Mouse (Mus musculus): Measurements from ENCODE around the gene Mrps24. TPM values are rescaled to one million over a fixed set of nuclear protein-coding genes. Genes with fewer than 3 reads are reported as not detected.
A peak's percentile ranks its signal among the peaks of the same experiment; 100 is the strongest.

Gene Mrps24
- total and polyA plus RNA-seq, 3 experiments, result 73.8 to 107 (median 90.8) TPM

DNA sequence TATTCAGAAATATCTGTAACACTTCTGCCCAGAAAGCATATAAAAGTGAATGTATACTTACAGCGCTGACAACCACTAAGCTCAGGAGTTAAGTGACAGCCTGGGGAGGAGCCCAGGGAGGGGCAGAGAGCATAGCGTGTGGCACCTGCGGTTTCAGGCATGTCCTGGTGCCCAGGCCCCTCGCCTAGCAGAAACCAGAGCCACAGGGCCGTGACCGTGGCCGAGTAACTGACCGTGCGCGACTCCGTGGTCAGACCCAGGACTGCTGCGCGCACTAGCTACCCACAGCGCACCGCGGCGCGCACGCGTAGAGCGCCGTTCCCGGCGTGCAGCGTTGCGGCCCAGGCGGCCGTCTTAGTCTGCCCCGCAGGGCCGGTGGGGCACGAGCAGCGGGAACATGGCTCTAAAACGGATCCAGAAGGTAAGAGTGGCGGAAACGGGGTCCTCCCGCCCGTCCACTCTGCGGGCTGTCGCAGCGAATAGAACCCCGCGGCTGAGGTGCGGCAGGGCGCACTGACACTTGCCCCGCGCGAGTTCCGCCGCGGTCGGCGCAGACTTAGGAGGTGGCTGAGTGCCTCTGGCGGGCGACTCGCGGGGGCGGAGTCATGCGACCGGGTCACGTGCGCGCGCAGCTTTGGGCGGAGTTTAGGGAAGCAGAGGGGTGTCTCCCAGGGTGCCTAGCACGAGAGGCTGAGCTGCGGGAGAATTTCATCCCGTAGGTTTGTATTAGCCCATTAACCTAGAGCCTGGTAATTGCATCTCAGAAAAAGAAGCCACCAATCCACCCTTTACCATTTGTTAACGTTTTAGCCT, 46.5 kb upstream of the Mrps24 start, which contains the start of gene Urgcp (continued):
- TF ChIP-seq PAX5 (IDR thresholded peaks at IDR 0.05; ENCODE audit: low read length), result no peak
- TF ChIP-seq EP300 (IDR thresholded peaks at IDR 0.05; ENCODE audit: low read length), result 0 out of 2 replicates have a peak, but pooled peaks have one; percentile 9
- TF ChIP-seq USF1 (IDR thresholded peaks at IDR 0.05; ENCODE audit: low read depth, low read length), result peak; percentile 90
- no peak; the same call in 1 of the 2 replicates for TF ChIP-seq IRF4 (IDR thresholded peaks at IDR 0.05; ENCODE audit: low read depth, low read length)
- peak; percentile 93 for TF ChIP-seq POLR2AphosphoS2 (IDR thresholded peaks at IDR 0.05; ENCODE audit: low read depth, low read length)
- peak; percentile 73 for TF ChIP-seq HCFC1 (IDR thresholded peaks at IDR 0.05; ENCODE audit: low read depth, low read length)
- 0 out of 2 replicates have a peak, but pooled peaks have one; percentile 72 for TF ChIP-seq CHD1 (IDR thresholded peaks at IDR 0.05; ENCODE audit: low read depth, low read length)
- TF ChIP-seq USF2 (conservative IDR thresholded peaks at IDR 0.05; ENCODE audit: low read depth, low read length), result peak; percentile 88
- peak; percentile 79 for TF ChIP-seq ELF1 (IDR thresholded peaks at IDR 0.05; ENCODE audit: low read depth, low read length)
- TF ChIP-seq TCF12 (IDR thresholded peaks at IDR 0.05; ENCODE audit: low read depth, low read length), result peak; percentile 81
- peak; percentile 98 for TF ChIP-seq BHLHE40 (IDR thresholded peaks at IDR 0.05; ENCODE audit: low read depth, low read length)
- no peak for TF ChIP-seq JUND (conservative IDR thresholded peaks at IDR 0.05; ENCODE audit: low read depth, low read length)
- TF ChIP-seq NELFE (IDR thresholded peaks at IDR 0.05; ENCODE audit: low read depth, low read length), result peak; percentile 99
- no peak; the same call in 1 of the 2 replicates for TF ChIP-seq GABPA (IDR thresholded peaks at IDR 0.05; ENCODE audit: insufficient replicate concordance, low read depth, low read length)
- TF ChIP-seq ZMIZ1 (IDR thresholded peaks at IDR 0.05; ENCODE audit: low read depth, low read length), result peak; percentile 98
- no peak for TF ChIP-seq MAFK (IDR thresholded peaks at IDR 0.05; ENCODE audit: insufficient replicate concordance, low read length)
- peak; percentile 93 for TF ChIP-seq MAX (IDR thresholded peaks at IDR 0.05; ENCODE audit: low read length)
- peak; percentile 84; the same call in 1 of the 2 replicates for TF ChIP-seq RCOR1 (conservative IDR thresholded peaks at IDR 0.05; ENCODE audit: low read depth, low read length)
- peak; percentile 79 for TF ChIP-seq MXI1 (IDR thresholded peaks at IDR 0.05; ENCODE audit: low read depth, low read length)
- TF ChIP-seq SIN3A (IDR thresholded peaks at IDR 0.05; ENCODE audit: low read length), result peak; percentile 80
- TF ChIP-seq KAT2A (IDR thresholded peaks at IDR 0.05; ENCODE audit: insufficient replicate concordance, low read length), result peak; percentile 53; the same call in 1 of the 2 replicates
- peak; percentile 99 for TF ChIP-seq POLR2A (IDR thresholded peaks at IDR 0.05; ENCODE audit: low read depth, low read length)
- TF ChIP-seq NRF1 (IDR thresholded peaks at IDR 0.05; ENCODE audit: low read depth, low read length), result peak; percentile 86
- TF ChIP-seq ZC3H11A (IDR thresholded peaks at IDR 0.05; ENCODE audit: low read depth, low read length), result no peak

- Histone ChIP-seq H3K9ac (ENCODE audit: insufficient read depth, low read depth) (no peak overlapping the region), H3K4me2 (ENCODE audit: insufficient read depth, low read depth, poor library complexity, severe bottlenecking) (no peak overlapping the region), H3K27ac (ENCODE audit: insufficient read depth, low read depth) (no peak overlapping the region), H3K27me3 (replicated peaks) (no peaks in the 10 kb centered on the region), H3K79me2 (replicated peaks; ENCODE audit: control insufficient read depth, extremely low read depth, insufficient read depth, poor library complexity, severe bottlenecking) (no peaks in the 10 kb centered on the region), H3K4me1 (ENCODE audit: control insufficient read depth in 1 of 2, insufficient read depth in 2 of 2) (peaks cover 0 to 2% of the 10 kb centered on the region in 2 experiments; a peak in 1 of 4 replicates), H3K36me3 (replicated peaks in 1 of 2; ENCODE audit: control insufficient read depth in 1 of 2, insufficient read depth in 1 of 2, low read length in 1 of 2) (no peaks in the 10 kb centered on the region), H3K9me3 (replicated peaks; ENCODE audit: low read length) (peaks cover 15% of the 10 kb centered on the region), H3K4me3 (replicated peaks in 1 of 3; ENCODE audit: low read depth in 2 of 3, low read length in 2 of 3, poor library complexity in 1 of 3) (no peak overlapping the region)
- no peak for DNase-seq (ENCODE audit: extremely low read depth)
- TF ChIP-seq RAD21 (IDR thresholded peaks at IDR 0.05; ENCODE audit: low read depth, low read length) (no peak), ZNF384 (IDR thresholded peaks at IDR 0.05; ENCODE audit: low read depth, low read length) (no peak), POLR2AphosphoS2 (IDR thresholded peaks at IDR 0.05; ENCODE audit: low read depth, low read length) (no peak), CHD2 (IDR thresholded peaks at IDR 0.05; ENCODE audit: low read length) (no peak), RCOR1 (conservative IDR thresholded peaks at IDR 0.05; ENCODE audit: low read depth, low read length) (no peak), SIN3A (IDR thresholded peaks at IDR 0.05; ENCODE audit: low read length) (no peak), HCFC1 (IDR thresholded peaks at IDR 0.05; ENCODE audit: low read depth, low read length) (no peak), USF2 (conservative IDR thresholded peaks at IDR 0.05; ENCODE audit: low read depth, low read length) (no peak)
- in situ Hi-C loops (cut with MboI; ENCODE audit: low pct_ligation_motif_present, low pct_unique_long_range_greater_than_20kb, low sequenced_read_pairs), result no loop called here
- dilution Hi-C loops (cut with MboI; ENCODE audit: extremely low pct_ligation_motif_present, extremely low pct_unique_long_range_greater_than_20kb, low sequenced_read_pairs), result no loop called here
Measured at GRCm38 (mm10) chr11:5753755-5754154, 38.3 kb upstream of the Mrps24 start.

Measured in CH12.LX (cell line).